Mouse (Mus musculus): ENCODE measurements around the gene Cpne4. TPM values are rescaled to one million over a fixed set of nuclear protein-coding genes. Genes with fewer than 3 reads are reported as not detected.

Cpne4 gene
- total RNA-seq, 2 experiments from 2014 or later = 148 to 152 TPM

DNA sequence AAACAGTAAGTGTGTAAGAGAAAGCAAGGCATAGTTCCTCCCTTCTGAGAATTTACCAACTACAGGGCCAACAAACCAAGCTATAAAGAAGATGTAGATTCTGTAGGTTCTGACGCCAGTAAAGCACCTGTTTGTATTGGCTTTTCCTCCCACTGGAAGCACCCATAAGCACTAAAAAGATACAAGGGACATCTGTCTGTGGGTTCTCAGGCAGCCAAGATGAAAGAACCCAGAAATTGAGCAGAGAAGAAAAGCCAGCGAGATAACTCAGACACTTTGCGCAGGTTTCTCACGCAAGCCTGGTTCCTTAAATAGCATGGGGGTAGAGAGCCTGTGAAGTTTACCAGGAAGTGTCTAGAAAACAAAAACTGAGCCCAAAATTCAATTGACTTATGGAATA is 374.1 kb downstream of the Cpne4 start:
- H3K27ac ChIP-seq = no peak overlapping the region
- H3K4me3 ChIP-seq = no peak overlapping the region
- peak in 1 of 2 experiments; percentile 5 for DNase-seq (ENCODE audit: low spot score in 2 of 2)
- no peak for TF ChIP-seq CTCF (conservative IDR thresholded peaks at IDR 0.05)

DNA sequence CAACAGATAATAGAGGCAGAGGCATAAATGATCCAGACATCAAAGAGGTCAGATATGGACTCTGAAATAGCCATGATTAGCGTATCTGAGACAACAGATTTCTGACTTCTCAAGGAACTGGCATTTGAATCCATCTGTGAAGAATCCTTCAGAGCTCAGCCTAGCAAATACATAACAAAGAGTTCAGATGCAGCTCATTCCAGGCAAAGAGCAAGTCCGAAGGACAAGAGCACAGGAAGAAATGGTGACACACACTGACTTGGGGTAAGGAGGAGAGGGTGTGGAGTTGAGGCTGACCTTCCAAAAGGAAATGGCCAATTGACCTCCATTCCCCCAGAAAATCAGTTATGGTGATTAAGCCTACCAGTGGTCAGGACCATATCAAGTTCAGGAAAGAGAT is 375.0 kb downstream of the Cpne4 start:
- H3K27ac ChIP-seq = no peak overlapping the region
- H3K4me3 ChIP-seq = no peak overlapping the region
- no peak for TF ChIP-seq CTCF (conservative IDR thresholded peaks at IDR 0.05)
- no peak for DNase-seq (ENCODE audit: low spot score in 2 of 2)

DNA sequence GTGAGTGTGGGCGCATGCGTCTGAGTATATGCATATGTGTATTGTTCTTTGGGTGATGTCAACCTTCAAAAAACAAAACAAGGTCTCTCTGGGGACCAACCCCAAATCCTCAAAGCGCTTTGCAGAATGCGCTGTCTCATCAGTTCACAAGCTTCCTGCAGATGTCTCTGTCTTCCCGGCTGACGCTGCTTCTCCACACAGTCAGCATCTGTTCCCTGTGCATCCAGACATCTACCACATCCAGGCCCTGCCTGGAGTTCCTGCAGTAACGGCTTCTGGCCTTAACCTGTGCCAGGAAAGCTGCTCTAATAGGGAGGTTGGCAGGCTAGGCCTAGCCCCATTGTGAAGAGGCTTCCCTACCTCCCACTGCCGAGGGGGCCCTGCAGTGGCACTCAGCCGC is 381.7 kb downstream of the Cpne4 start:
- no peak overlapping the region for H3K4me3 ChIP-seq
- peak; percentile 42 for TF ChIP-seq CTCF (conservative IDR thresholded peaks at IDR 0.05)
- peak overlapping the region; percentile 47 for H3K27ac ChIP-seq
- peak; percentile 12 to 18 for DNase-seq (ENCODE audit: low spot score in 2 of 2)

DNA sequence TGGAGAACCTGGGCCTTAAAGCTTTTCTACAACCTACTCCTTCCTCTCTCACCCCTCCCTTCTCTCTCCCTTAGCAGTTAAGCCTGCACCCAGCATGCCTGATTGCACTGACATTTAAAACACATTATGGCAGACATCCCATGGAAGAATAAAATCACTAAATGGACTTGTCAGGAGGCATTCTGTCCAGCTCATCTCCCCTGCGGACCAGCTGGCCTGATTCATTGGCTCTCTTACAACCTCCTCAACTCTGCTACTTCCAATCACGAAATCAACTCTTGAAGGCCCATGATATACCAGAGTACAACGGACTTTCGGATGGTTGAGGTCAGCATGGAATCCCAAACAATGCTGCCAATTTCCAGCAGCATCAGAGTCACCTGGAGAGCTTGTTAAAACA is 393.3 kb downstream of the Cpne4 start:
- no peak for DNase-seq (ENCODE audit: low spot score in 2 of 2)
- Histone ChIP-seq H3K4me3 (no peak overlapping the region), H3K27ac (no peak overlapping the region)
- no peak for TF ChIP-seq CTCF (conservative IDR thresholded peaks at IDR 0.05)

DNA sequence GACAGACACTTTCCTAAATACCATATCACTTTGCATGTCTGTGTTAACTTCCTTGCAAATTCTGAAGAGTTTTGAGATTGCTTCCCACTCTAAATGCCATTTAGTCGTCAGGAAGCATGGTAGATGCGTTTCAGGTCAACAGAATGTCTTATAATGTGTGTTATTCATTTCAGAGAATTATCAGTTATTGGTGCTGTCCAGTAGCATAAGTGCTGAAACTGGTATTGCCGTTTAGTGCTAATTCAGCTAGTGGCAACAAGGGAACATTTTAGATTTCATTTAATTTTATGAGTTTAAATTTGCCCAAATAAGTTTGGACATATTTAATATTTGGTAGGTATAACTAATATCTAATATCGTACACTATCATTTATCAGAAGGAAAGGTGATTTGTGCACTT is 403.5 kb downstream of the Cpne4 start:
- H3K27ac ChIP-seq = no peak overlapping the region
- TF ChIP-seq CTCF (conservative IDR thresholded peaks at IDR 0.05) = no peak

DNA sequence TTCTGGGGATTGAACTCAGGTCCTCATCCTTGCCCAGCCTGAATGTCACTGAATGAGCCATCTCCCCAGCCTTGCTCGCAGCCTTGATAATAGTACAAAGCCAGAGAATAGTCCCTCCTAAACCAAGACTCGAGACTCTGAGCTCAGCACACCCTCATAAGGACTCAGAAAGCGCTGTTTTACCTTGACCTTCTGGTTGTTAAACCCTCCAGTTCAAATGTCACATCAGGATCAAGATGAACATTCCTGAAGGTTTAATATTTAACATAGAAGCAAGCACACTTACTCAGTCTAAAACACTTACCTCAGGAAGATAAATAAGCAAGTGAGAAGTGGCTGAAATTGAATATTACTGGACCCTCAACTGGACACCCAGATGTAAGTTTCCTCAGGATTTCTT is 405.1 kb downstream of the Cpne4 start:
- Histone ChIP-seq H3K4me3 (no peak overlapping the region), H3K27ac (no peak overlapping the region)
- TF ChIP-seq CTCF (conservative IDR thresholded peaks at IDR 0.05) = no peak

More for the DNA sequence above, 403.5 kb downstream of the Cpne4 start:
- H3K4me3 ChIP-seq = no peak overlapping the region
- no peak for DNase-seq (ENCODE audit: low spot score in 2 of 2)

DNA sequence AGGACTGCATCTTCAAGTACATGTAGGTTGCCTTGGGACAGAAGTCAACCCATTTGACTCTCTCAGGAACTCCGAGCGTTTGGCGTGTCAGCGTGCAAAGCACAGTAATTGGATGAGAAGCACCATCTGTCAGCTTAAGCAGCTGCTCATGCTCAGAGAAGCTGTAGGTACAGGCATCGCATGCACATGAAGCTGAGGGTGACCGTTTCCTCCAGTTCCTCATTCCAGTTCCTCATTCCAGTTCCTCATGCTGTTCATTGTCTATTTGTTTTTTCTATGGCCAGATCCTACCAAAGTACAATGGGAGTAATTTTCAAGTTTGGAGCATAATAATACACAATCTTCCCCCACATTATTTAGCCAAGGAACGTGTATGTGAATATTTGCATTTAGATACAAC is 425.7 kb downstream of the Cpne4 start:
- Histone ChIP-seq H3K27ac (no peak overlapping the region), H3K4me3 (no peak overlapping the region)
- peak in 1 of 2 experiments; percentile 2 for DNase-seq (ENCODE audit: low spot score in 2 of 2)
- TF ChIP-seq CTCF (conservative IDR thresholded peaks at IDR 0.05) = no peak

More for the DNA sequence above, 405.1 kb downstream of the Cpne4 start:
- no peak for DNase-seq (ENCODE audit: low spot score in 2 of 2)

DNA sequence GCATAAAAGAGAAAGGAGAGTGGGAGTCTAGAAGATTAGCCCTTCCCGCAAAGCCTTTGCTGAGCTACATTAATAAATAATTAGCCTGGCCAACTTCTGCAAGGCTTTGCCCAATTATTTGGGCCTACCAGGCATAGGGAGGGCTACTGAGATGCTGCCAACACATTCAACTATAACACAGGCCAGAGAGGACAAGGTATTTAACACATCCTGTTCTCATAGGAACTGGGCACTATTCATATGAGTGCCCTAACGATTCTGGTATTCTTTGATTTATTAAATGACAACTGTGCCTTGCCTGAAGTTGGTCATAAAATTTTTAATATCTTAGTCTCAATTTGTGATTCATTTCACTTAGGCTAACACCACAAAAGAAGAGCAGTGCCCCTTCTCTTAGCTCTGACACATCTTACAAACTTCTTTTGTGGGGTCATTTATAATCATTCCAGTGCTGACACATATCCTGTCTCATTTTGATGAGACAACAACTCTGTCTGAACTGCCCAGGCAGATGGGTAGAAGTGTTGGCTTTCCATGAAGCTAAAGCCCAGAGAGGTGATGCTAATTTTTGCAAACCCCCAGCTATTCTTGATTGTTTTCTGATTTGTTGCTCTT is 435.0 kb downstream of the Cpne4 start:
- no peak for TF ChIP-seq CTCF (conservative IDR thresholded peaks at IDR 0.05)

DNA sequence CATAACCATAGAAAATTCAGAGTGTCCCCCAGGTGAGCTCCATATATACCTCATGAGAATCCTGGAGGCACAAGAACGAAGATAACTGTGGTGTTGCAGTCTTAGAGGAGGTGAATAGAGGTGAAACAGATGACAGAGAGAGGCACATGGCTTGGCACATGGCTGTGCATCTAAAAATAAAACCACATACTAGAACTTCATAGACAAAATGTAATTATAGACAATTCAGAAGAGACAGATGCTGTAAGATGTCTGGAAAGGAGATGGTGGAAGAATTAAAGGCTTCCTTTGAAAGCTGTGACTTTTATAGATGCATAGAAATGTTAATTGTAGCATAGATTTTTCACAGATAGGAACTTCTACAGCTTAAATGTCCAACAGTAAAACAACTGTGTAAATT is 451.1 kb downstream of the Cpne4 start:
- no peak for TF ChIP-seq CTCF (conservative IDR thresholded peaks at IDR 0.05)
- no peak overlapping the region for H3K27ac ChIP-seq
- DNase-seq (ENCODE audit: low spot score in 2 of 2) = no peak
- no peak overlapping the region for H3K4me3 ChIP-seq

More for the DNA sequence above, 435.0 kb downstream of the Cpne4 start:
- no peak for DNase-seq (ENCODE audit: low spot score in 2 of 2)
- Histone ChIP-seq H3K27ac (no peak overlapping the region), H3K4me3 (no peak overlapping the region)

DNA sequence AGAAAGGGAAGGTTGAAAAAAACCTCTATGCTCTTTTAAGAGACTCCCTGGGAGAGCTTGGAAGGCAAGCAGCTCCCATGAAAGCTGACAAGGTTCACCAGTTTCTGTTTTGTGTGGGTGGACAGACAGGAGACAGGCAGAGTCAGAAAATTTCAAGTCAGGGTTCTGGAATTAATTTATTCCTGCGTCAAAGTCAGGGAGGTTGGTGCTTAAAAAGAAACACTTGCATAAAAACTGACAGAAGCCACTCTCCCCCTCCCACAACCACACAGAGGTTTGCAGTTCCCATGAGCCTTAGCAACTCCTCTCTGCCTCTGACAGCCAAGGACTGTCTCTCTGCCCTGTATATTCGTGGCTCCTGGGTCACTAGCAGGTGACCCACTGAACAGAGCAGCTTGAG is 463.6 kb downstream of the Cpne4 start:
- TF ChIP-seq CTCF (conservative IDR thresholded peaks at IDR 0.05) = no peak
- no peak for DNase-seq (ENCODE audit: low spot score in 2 of 2)
- Histone ChIP-seq H3K4me3 (no peak overlapping the region), H3K27ac (peak overlapping the region; percentile 28; the same call in 1 of the 2 replicates)

DNA sequence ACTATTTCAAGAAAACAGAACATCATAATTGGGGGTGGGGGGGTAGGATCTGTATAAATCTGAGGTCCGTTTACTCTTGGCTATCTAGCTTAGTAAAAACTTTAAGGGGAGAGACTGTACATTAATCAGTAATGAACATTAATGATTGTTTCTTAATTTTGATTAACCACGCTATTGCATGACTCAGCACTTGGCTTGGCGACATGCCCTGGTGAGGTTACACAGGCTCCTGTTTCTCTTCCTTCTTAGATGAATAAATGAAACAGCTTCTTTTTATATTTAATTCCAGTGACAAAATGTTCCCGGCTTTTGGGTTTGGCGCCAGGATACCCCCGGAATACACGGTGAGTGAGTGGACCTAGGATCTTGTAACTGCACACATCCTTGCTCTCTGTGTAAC is 471.1 kb downstream of the Cpne4 start:
- H3K4me3 ChIP-seq = no peak overlapping the region
- peak in 1 of 2 experiments; percentile 21 for DNase-seq (ENCODE audit: low spot score in 2 of 2)
- TF ChIP-seq CTCF (conservative IDR thresholded peaks at IDR 0.05) = no peak
- H3K27ac ChIP-seq = no peak overlapping the region

DNA sequence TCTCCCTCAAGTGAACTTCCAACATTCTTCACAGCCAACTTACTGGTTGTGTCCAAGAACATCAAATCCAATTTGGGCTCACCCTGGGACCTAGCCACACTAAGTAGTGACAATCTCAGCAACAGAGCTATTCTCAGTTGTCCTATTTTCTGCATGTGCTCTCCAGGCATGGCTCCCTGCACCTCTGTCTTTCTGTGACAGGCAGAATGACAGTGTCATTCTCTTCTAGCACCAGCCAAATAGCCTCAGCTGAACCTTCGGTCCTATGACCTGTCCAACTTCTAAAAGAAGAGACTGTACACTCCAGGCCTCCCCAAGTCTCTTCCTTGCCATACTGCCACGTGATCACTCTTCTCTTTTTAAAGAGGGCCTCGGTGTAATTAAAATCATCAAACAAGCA is 481.2 kb downstream of the Cpne4 start:
- H3K4me3 ChIP-seq = no peak overlapping the region

DNA sequence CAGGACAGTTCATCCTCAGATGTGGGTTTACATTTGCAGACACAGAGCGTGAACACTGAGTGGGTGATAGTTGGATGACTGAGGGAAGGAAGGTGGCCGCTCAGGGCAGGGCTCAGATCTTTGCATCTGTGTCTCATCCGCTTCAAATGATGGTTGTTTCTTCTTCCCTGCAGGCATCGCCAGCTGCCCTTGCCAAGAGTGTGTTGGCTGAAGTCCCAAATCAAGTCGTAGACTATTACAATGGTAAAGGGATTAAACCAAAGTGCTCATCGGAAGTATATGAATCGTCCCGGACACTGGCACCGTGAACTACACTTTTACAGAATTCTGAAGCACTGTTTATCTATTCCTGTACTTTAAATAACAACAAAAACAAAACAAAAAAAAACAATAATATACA is 485.5 kb downstream of the Cpne4 start:
- H3K27ac ChIP-seq = no peak overlapping the region
- no peak for DNase-seq (ENCODE audit: low spot score in 2 of 2)
- no peak overlapping the region for H3K4me3 ChIP-seq
- TF ChIP-seq CTCF (conservative IDR thresholded peaks at IDR 0.05) = no peak

More for the DNA sequence above, 481.2 kb downstream of the Cpne4 start:
- TF ChIP-seq CTCF (conservative IDR thresholded peaks at IDR 0.05) = no peak
- H3K27ac ChIP-seq = no peak overlapping the region
- no peak for DNase-seq (ENCODE audit: low spot score in 2 of 2)

DNA sequence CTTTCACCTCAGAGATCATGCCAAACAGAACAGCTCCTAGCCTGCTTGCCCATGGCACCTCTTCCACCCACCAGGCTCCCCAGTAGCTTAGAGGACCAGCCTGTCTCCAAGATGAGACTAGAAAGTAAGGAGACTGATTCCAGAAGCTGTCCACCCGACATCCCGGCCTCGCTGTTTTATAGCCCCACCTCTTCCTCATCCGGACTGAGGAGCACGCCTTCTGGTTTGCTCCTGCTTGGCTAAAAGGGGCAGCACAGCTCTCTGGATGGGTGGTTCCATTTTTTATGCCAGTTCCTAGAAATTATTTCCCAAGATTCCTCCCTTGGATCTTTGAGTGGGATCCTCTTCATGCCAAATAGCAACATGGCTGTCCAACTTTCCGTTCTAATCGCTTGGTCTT is 486.6 kb downstream of the Cpne4 start:
- H3K27ac ChIP-seq = no peak overlapping the region
- no peak for DNase-seq (ENCODE audit: low spot score in 2 of 2)

More for the DNA sequence above, 486.6 kb downstream of the Cpne4 start:
- TF ChIP-seq CTCF (conservative IDR thresholded peaks at IDR 0.05) = no peak
- H3K4me3 ChIP-seq = no peak overlapping the region
